Comparison of ENCODE assay signal across 9 mouse cellular contexts in the genomic region with DNA sequence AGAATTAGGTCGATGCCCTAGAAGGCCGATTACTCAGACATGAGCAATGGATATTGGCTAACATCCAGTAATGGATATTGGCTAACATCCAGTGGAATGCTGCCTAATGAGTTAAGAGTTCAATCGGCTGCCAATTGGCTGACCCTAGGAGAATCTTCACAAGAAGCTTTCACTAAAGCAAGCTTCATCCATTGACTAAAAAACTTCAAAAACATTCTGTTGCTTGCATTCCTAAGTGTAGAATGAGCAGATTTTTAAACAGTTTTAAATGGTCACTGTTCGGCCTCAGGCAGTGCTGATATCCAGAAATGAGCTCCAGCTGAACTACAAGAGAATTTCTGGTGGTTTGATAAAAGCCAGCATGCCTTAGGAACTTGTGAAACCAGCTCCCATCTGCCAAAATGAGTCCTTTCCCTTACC. TPM values are rescaled to one million over a fixed set of nuclear protein-coding genes. Genes with fewer than 3 reads are reported as not detected.
A peak's percentile ranks its signal among the peaks of the same experiment; 100 is the strongest.
DNase-seq lines count a peak whose midpoint lies in the region; ATAC-seq lines count a peak whose summit lies in the region.
"Had no signal": no experiment of that assay in that cellular context is flagged by ENCODE, and none has a peak within 500 bp of the region (broad histone marks: within the 10 kb centered on the region; RNA-seq: fewer than 3 reads in every experiment).

No protein-coding gene starts in this region.

- no peak overlapping the region for H3K4me2 ChIP-seq in hindbrain, embryonic 15.5 days
- no peak overlapping the region for H3K4me2 ChIP-seq in hindbrain, embryonic 11.5 days (replicated peaks; ENCODE audit: low read depth, low read length)
- H3K4me2 ChIP-seq: neural tube, embryonic 13.5 days had no signal

- 61% methylated on average over 4 of the region's 4 CpGs for WGBS in hindbrain, embryonic 15.5 days
- WGBS in hindbrain, embryonic 11.5 days, result 85% methylated on average over 4 of the region's 4 CpGs

- H3K4me3 ChIP-seq in hindbrain, embryonic 15.5 days, result no peak overlapping the region
- H3K4me3 ChIP-seq in hindbrain, embryonic 11.5 days (ENCODE audit: low read depth, low read length), result no peak overlapping the region
- H3K4me3 ChIP-seq: neural tube, embryonic 13.5 days had no signal

- no peak overlapping the region for H3K27ac ChIP-seq in hindbrain, embryonic 15.5 days (replicated peaks)
- H3K27ac ChIP-seq in hindbrain, embryonic 11.5 days (ENCODE audit: low read depth, low read length), result no peak overlapping the region
- H3K27ac ChIP-seq: neural tube, embryonic 13.5 days had no signal

- DNase-seq in hindbrain, embryonic 11.5 days (ENCODE audit: low spot score), result no peak
- peak; percentile 100 for DNase-seq in Muller cell, postnatal 12 days (ENCODE audit: inconsistent ontology term)
- DNase-seq in adrenal gland, adult 8-10 months, result peak; percentile 43
- DNase-seq in kidney, postnatal 14 days, result peak; percentile 63
- DNase-seq in spleen, postnatal 36 days (ENCODE audit: low spot score in 2 of 2), result no peak
- no peak for DNase-seq in layer of hippocampus, postnatal 36 days
- DNase-seq: thymus, adult 2 months had no signal

- no peak overlapping the region for H3K9ac ChIP-seq in hindbrain, embryonic 15.5 days
- H3K9ac ChIP-seq in hindbrain, embryonic 11.5 days (ENCODE audit: low read depth, low read length), result no peak overlapping the region
- H3K9ac ChIP-seq: neural tube, embryonic 13.5 days had no signal

- no peaks in the 10 kb centered on the region for H3K27me3 ChIP-seq in hindbrain, embryonic 15.5 days
- no peaks in the 10 kb centered on the region for H3K27me3 ChIP-seq in hindbrain, embryonic 11.5 days (ENCODE audit: control insufficient read depth, insufficient read depth, low read length)
- H3K27me3 ChIP-seq: neural tube, embryonic 13.5 days had no signal

- H3K4me1 ChIP-seq in hindbrain, embryonic 15.5 days (replicated peaks), result no peaks in the 10 kb centered on the region
- no peaks in the 10 kb centered on the region for H3K4me1 ChIP-seq in hindbrain, embryonic 11.5 days (replicated peaks; ENCODE audit: control insufficient read depth, insufficient read depth, low read length)
- H3K4me1 ChIP-seq: neural tube, embryonic 13.5 days had no signal

- no peaks in the 10 kb centered on the region for H3K36me3 ChIP-seq in hindbrain, embryonic 15.5 days
- H3K36me3 ChIP-seq in hindbrain, embryonic 11.5 days (ENCODE audit: control insufficient read depth, insufficient read depth, low read length), result no peaks in the 10 kb centered on the region
- H3K36me3 ChIP-seq: neural tube, embryonic 13.5 days had no signal

- H3K9me3 ChIP-seq in hindbrain, embryonic 15.5 days, result 0 out of 2 replicates have a peak, but pooled peaks cover 4% of the 10 kb centered on the region
- H3K9me3 ChIP-seq in hindbrain, embryonic 11.5 days (ENCODE audit: control insufficient read depth, low read length), result no peaks in the 10 kb centered on the region
- H3K9me3 ChIP-seq: neural tube, embryonic 13.5 days had no signal

- ATAC-seq in hindbrain, embryonic 15.5 days (ENCODE audit: low FRiP score, low read depth), result peak; percentile 54; the same call in 1 of the 2 replicates
- ATAC-seq in hindbrain, embryonic 11.5 days (ENCODE audit: low FRiP score), result no peak

RNA-seq across cellular contexts. Expression of a gene that starts 56.8 kb away (rescaled TPM):
- 4.9 and 7.0 TPM in 2 replicates for polyA plus RNA-seq in hindbrain, embryonic 15.5 days (2015; fragmentation: Nextera tagmentation; extraction: Ambion mirVana)
- 40.8 and 43.5 TPM in 2 replicates for polyA plus RNA-seq in hindbrain, embryonic 11.5 days (2014; fragmentation: Nextera tagmentation; extraction: Ambion mirVana)
- 1 to 10 TPM; 1.1 to 3.7 (median 2.1) TPM for total RNA-seq in adrenal gland, adult 8-10 months (2022)
- total RNA-seq in layer of hippocampus, postnatal 36 days (2021), result 1 to 10 TPM; 2.2 to 2.3 TPM

Comparison
In these comparisons a context has a peak if more than half of its experiments do, and no peak if none do; other contexts are left out.
1. DNase-seq: peak in Muller cell, postnatal 12 days (single experiment), adrenal gland, adult 8-10 months (single experiment) and kidney, postnatal 14 days (single experiment); none in hindbrain, embryonic 11.5 days (single experiment), spleen, postnatal 36 days (0 of 2) and layer of hippocampus, postnatal 36 days (0 of 2).